Mouse (Mus musculus): ENCODE measurements around the gene Gm26938.

The Gm26938 gene

DNA sequence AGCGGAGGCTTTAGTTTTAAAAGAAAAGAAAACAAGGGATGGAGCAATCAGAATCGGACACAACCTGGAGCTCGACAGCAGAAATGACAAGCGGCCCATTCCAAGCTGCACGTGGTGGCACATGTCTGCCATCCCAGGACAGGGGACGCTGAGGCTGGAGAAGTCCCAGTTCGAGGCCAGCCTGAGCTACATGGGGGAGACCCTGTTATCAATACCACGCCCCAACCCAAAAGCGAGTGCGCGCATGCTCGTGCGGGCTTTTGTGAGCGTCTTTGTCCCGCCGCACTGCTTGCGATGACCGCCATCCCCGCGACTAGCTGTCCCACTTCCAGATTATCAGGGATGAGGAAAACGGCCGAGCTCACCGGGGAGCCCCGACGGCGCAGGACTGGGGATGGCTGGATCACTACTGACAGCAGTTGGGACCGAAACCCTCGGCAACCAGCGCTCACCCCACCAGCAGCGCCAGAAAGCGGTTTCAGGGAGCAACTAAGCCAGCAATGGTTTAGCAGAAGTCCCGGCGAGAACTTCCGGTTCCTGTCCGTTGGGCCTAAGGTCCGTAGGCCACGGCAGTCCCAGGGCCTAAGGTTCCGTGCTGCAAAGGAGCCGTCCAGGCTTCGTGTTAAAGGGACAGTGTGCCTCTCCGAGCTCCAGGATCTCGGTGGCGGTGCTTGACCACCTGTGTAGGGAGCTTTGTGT, at the start of gene Gm26938, which contains the start of gene Psmg3:
Gene Gm26938 (minus strand): TSS at position 51 of the 699 bp plus-strand sequence.
Gene Psmg3 (minus strand): TSS at position 529 of the 699 bp plus-strand sequence.
- peak; percentile 85 for DNase-seq

DNA sequence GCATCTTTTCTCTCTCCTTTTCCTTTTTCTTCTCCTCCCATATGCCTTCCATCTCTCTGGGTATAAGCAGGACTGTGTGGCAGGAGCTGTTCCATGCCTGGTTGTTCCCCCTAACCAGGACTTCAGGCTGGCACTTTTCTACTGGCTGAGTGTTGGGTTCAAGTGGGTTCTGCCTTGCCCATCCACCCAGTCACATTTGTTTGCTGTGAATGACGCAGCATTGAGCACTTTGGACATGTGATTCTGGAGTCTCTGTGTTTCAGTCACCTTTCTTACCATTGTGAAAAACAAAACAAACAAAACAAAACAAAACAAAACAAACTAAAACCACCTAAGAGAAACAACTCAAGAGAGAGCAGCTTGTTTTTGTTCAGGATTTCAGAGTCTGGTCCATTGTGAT, 45.3 kb upstream of the Gm26938 start:
- no peak for DNase-seq

DNA sequence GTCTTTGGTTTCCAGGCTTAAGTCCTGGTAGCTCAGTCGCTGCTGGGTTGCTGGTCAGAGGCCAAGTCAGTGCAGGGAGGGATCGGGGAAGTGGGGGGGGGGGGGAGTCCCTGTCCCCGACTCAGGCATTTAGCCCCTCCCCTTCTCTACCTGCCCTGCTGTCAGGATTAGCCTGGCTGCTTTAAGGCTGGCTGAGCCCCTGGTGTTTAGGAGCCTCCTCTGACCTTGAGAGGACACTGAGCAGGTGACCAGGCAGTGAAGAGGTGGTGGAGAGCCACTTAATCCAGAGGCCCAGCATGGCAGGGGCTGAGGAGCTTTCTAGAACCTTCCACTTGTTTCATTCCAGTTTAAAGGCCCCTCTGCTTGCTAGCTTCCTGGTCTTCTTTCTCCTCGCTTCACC, 44.7 kb upstream of the Gm26938 start:
- DNase-seq = no peak

DNA sequence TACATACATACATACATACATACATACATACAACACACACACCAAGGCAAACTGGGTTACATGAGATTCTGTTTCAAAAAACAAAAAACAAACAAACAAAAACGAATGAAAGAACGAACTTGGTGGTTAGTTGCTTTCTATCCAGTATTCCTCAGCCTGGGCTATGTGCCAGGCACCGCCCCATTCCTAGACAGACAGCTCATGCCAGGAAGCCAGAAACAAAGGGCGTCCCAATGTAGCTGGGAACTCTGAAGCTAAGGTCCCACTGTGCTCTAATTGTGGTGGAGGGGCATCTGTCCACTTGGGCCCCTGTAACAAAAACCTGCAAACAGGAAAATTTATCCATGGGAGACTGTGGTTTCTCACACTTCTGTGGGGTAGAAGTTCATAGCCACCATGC, 36.6 kb upstream of the Gm26938 start:
- DNase-seq = peak; percentile 66

DNA sequence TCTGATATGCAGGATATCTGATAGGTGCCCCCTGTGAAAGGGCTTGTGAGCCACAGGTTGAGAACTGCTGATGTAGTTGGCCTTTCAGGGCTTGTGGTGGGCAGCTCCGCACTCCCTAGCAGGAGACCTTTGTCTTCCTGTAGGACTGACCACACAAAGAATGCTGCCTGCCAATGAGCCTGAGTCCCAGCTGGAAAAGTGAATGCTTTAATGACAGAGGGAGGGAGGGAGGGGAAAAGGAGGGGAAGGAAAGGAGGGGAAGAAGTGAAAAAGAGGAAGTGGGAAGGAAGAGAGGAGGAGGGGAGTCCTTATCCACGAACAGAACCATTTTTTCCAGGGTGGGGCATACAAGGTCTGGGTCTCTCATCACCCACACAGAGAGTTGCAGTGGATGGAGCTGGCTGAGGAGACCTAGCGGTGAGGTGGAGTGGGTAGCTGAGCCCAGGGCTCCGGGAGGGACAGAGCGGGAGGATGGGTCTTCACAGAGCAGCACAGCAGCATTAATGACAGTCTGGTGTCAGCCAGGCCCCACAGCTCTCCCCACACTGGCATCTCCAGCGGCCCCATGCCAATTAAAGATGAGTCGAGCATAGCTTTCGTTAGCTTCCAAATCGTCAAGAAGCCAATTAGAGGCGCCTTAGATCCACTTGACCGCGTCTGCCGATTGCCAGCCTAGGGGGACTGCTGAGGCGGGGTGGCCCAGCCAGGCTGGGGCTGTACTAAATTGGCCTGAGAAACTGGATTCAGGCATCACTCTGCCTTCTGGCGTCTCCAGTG, 34.3 kb upstream of the Gm26938 start:
- no peak for DNase-seq

DNA sequence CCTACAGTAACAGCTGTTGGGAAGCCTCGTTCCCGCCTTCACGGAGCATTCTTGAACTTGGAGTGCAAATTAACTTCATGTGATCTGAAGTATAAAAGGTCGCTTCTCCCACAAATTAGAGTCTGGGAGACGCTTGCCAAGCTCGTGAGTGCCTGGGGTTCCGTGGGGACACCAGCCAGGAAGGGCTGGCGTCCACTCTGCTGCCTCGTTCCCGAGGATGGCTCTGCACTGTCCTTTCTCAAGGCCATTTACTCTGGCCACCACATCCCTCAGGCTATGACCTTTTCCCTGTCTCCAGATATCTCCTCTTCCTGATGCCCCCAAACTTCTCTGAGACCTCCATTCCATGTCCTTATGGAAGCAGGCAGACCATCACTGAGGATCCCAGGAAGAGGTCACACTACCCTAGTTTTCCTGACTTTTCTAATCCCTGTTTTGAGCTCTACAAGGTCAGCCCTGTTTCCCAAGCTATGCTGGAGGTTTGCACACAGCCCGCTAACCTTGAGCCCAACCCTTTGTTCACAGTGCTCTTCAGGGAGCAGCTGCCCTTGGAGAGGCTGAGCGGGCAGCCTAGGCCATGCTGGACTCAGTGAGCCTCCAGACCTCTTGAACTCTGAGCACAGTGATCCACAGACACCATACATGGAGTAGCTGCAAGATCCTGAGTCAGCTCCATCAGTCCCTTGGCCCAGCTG, 23.6 kb upstream of the Gm26938 start:
- DNase-seq = no peak

DNA sequence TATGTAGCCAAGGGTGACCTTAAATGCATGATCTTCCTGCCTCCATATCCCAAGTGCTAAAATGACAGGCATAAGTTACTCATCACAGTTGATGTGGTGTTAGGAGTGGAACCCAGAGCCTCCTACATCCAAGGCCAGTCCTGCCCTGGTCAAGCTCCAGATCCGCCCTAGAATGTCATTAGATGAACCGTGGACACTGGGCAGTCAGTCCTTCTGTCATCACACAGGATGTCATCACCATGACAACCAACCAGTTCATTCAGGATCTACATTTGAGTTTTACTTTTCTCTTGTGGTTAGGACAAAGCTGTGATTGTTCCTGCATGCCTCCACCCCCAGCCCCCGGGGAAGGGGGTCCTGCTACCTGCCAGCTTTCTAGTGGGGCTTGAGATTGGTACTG, 12.9 kb upstream of the Gm26938 start:
- DNase-seq = no peak

DNA sequence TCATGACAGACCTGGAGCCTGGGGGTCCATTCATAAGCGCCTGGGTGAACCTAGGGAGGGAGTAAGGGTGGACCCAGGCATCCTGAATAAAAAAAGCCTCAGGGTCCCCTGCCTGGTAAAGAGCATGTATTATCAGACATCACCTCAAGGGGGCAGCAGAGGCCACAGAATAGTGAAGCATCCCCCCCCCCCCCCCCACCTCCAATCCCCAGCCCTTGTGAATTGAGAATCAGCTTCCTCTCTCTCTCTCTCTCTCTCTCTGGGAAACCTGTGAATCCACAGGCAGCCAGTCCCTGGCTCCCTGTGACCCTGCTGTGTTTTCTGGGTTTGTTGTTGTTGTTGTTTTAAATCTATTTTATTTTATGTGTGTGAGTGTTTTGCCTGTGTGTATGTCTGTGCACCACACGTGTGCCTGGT, 12.3 kb upstream of the Gm26938 start:
- DNase-seq = peak; percentile 85

DNA sequence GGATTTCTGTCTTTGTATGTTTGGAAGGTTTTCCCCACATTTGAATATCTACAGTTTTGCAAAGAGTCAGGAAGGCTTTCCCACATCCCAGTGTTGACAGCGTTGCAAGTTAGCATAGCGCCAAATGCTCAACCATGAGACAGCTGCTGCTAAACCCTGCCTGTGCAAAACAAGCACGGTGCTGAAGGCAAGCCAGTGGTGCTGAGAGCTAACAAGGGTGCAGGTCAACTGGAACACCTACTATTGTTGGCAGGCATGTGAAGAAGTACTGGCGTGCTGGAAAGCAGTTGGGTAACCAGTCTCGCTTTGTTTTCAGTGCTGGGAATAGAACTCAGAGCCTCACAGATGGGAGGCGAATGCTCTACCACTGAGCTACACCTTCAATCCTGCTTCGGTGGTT, 9.5 kb upstream of the Gm26938 start:
- no peak for DNase-seq

DNA sequence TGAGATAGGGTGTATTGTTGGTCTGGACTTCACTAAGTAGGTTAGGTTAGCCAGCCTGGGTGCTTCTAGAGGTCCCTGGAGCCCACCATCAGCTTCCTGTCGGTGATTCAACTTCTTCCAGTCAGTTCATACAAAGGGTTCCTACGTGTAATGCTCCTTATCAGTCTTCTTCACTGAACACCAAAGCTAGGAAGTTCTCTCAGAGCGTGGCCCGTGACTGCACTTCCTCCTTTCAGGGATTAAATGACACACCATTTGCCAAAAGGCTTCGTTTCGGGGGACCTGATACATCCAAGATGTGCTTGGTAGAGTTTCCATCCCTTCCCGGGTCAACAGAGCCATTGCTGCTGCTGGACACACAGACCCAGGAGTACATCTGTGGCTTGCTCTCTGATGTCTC, 5.9 kb upstream of the Gm26938 start:
- no peak for DNase-seq

DNA sequence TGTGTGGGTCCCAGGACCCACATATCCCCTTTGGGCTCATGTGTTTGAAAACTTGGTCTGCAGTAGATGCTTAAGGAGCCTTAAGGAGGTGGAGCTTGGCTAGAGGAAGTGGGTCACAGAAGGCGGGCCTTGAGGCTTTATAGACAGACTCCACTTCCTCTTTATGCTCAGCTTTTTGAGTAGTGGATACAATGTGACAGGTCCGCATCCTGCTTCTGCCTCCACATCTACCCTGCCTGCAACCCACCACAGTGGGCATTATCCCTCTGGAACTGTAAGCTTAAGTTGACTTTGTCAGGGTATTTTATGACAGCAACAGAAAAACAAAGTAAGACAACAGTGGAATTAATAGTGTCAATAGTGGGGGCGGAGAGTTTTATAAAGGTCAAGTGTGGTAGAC, 4.5 kb upstream of the Gm26938 start:
- DNase-seq = no peak

DNA sequence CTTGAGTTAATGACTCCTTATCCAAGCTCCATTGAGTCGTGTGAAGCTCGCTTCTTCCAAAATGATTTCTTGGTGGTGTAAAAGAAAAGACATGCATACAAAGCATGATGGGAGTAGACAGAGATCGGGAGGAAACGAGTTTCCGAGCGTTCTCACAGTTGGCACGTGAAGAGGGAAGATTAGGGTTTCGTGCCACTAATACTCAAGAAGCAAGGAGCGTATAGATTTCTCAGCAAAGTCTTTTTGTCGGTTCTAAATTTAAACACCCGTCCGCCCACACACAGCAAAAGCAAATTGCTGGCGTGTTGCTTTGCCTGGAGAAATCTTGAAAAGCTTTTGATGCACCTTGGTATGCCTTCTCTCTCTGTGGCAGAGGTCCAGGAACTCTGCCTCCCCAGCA, 3.2 kb upstream of the Gm26938 start:
- DNase-seq = no peak

DNA sequence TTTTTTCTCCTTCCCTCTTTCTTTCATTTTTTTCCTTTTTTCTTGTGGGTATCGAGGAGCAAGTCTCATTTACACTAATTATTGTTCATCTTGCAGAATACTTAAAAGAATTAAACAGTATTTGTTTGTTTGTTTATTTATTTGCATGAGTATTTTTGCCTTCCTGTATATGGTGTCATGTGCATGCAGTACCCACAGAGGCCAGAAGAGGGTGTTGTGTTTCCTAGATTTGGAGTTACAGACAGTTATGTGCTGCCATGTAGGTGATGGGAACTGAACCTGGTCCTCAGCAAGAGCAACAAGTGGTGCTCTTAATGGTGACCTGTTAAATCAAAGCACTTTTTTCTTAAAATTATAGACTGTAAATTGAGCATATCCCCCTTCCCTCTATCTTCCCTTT, 1.4 kb upstream of the Gm26938 start:
- no peak for DNase-seq

DNA sequence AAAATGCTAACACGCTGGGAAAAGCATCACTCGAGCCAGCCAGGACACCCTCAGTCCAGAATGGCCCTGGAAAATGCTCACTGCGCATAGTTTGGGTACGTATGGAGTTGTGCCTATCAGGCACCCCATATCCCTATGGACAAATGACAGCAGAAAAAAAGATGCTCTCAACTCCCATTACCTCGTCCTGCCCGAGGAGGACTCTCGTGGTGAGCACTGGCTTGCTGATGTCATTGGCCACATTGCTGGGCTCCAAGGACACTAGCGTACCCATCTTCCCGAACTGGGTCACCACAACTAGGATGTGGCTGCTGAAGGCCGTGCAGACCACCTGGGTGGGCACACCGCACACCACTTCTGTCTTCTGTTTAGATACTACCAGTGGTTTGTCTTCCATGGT, 260 bp downstream of the Gm26938 start:
- DNase-seq = no peak

DNA sequence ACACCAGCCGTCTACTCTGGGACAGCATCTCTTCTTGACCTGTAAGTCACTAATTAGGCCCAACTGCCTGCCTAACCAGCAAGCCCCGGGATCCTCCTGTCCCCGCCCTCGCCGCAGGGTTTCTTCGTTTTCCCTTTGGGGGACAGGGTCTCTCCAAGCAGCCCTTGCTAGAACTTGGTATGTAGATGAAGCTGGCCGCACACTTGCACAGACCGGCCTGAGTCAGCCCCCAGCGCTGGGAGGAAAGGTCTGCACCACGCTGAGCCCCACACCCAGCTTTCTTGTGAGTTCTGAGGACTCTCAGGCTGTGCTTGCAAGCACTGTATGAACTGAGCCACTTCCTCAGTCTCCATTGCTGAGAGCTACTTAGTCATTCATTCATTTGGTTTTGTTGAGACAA, 1.7 kb downstream of the Gm26938 start:
- DNase-seq = no peak

DNA sequence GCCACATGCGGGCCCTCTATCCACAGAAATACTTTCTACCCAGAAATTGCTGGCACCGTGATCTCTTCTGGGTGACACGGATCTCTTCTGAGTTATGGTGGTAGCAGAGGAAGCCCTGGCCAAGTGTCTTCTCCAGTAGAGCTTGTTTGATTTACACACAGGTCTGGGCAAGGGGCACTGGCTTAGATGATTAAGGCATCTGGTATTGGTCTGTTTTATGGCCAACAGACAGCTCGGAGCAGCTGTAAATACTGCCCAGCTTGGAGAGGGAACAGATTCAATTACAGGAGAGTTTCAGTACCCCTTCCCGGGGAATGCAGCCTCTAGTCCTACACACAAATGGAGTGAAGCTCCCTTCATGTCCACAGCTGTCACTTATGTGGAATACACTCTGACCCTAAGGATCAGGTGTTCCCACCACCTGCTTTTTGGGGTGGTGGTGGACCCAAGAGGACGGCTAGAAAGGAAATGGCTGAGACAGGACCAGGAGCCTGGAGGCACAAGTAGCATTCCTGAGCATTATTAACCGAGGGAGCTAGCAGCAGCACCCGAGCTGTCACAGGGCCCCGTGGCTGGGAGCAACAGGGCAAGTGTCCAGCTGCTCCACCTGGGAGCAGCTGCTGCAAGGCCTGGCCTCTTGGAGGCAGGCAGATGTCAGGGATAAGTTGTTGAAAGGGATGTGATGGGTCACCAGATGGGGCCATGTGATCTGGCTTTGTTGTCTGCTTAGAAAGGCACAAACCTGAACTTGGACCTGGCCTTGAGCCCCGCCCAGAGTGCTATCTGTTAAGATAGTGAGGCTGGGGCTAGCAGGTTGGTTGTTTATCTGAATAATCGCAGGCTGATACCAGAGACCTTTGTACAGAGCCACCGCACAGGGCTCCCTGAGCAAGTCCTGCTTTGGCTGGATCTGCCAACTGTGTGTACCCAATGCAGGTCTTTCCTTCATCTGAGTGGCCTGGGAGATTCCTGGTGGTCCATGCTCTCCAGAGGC, 4.4 kb downstream of the Gm26938 start:
- no peak for DNase-seq

DNA sequence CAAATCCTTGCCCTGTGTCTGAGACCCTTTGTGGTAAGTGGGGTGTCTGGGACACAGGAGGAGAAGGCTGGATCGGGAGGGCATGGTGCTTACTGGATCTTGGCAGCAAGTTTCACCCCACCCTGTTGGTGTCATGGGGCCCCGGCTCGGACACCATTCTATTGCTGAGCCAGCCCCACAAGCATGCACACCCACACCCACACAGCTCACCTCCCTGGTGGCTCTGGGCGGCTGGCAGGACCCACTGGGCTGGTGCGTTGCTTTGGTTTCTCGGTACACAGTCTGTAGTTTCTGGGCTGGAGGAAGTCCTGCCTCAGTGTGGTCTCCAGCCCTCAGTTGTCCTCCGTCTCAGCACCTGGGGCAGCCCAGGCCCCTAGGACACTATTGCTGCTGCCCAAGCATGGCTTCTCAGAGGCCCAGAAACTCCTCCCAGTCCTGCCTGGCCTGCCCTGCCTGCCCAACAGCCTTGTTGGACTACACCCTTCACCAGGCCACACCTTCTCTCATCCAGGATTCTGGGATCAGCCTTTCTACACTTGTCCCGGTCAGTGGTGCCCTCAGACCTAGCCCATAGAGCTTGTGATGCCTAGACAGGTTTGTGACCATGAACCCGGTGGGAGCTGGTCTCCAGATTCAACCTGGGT, 6.5 kb downstream of the Gm26938 start, which contains the start of gene Tmem184a:
Gene Tmem184a (minus strand): TSS at position 380 of the 644 bp plus-strand sequence.
- no peak for DNase-seq

DNA sequence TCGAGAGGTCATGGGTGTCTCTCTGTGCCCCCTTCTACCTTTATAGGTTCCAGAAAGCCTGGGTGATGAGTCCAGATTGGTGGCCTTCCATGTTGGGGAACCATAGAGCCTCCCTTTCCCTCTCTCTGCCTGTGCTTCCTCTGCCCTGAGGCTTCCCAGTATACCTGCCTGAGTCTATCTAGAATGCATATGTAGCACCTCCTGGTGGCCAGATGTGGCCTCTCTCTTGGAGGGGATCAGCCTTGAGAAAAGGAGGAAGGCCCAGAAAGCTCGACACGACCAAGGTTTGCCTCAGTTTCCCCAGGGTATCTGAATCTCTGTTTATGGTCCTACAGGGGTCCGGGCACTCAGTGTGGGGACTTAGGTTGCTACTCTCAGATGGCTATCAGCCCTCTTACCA, 7.4 kb downstream of the Gm26938 start:
- DNase-seq = no peak

DNA sequence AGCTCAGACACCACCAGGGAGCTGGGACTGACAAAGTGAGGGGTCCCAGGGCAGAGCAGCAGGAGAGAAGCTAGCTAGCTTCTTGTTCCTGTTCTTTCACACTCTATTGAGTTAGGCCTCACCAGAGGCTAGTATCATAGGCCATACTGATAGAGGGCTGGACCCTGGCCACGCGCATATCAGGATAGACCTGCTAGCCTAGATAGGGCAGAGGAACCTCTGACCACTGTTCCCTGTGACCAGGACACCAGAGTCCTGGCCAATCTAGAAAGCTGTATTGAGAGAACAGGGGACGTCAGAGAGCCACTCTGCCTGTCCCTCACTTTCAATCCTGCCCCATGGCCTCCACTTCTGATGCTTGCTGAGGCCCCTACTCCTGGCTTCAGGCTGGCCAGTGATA, 8.2 kb downstream of the Gm26938 start:
- no peak for DNase-seq

DNA sequence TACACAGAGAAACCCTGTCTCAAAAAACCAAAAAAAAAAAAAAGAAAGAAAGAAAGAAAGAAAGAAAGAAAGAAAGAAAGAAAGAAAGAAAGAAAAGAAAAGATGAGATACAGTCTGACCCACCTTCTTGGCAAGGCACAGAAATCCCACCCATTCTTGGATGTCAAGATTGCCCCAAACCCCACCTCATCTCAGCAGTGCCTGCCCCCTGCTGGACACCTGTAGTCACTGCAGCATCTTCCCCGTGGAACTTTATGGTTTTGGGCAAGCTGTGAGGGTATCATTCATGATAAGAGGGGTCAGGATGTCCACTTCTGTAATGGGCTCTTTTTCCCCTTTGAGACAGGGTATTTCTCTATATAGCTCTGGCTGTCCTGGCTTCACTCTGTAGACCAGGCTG, 8.9 kb downstream of the Gm26938 start:
- no peak for DNase-seq

DNA sequence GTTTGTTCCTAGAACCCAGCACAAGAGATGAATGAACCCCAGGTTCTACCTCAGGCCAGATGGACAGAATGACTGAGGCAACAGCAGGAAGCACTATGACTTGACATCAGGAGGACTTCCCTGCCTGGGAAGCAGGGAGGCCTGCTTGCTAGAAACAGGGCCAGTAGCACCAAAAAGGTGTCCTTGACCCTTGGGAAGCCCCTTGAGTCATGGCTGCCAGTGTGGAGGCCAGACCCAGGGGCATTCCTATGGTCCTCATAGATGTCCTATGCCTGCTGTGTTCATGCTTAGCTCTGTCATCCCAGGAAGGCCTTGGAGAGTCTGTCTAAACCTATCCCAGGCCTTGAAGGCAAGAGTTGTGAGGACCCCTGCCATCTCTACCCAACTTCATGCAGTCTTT, 9.8 kb downstream of the Gm26938 start:
- DNase-seq = no peak

DNA sequence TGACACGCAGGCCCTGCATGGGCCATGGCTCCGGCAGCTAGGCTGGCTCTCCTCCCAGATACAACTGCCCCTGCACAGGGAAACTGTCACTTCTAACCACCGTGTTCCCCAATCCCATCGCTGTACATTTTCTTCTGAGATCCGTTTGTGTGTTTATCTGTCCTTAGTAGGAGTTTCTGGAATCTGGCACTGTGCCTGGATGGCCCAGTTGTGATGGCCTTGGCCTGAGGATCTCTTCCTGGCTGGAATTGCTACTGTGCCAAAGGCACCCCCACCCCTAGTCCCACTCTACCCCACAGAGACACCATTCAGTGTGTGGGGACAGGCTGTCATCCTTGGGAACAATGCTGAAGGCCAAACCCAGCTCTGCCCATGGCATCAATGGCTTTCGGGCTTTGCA, 10.2 kb downstream of the Gm26938 start:
- no peak for DNase-seq

Measured in right cerebral cortex, postnatal 4 days (tissue).